Mouse (Mus musculus) embryonic facial prominence, embryonic 14.5 days (tissue): ENCODE data around the gene Lrrc49. TPM values are rescaled to one million over a fixed set of nuclear protein-coding genes. Genes with fewer than 3 reads are reported as not detected.

Source experiments
- ATAC-seq: fragments of 200-750 bp; cut with Nextera tagmentation; 2 replicates; pipeline ENCODE4 v1.8.0; 2017; ENCODE audit warnings: low read depth, moderate number of reproducible peaks, moderate TSS enrichment
- DNase-seq: peaks from one replicate; pipeline ENCODE4 v3.0.0-alpha.2; 2015; ENCODE audit warnings: low spot score
- H3K27ac ChIP-seq: fragments of 300-500 bp; sonication (generic); replicated peaks from 2 replicates; pipeline ENCODE4 v1.5.1; 2014; ENCODE audit warnings: low read depth, mild to moderate bottlenecking, low read length, moderate library complexity
- H3K27me3 ChIP-seq: fragments of 300-500 bp; sonication (generic); replicated peaks from 2 replicates; pipeline ENCODE4 v1.6.1; 2014; ENCODE audit warnings: low read length; ENCODE audit not compliant: control insufficient read depth, insufficient read depth
- H3K36me3 ChIP-seq: fragments of 300-500 bp; sonication (generic); 2 replicates; pipeline ENCODE4 v1.6.1; 2014; ENCODE audit warnings: low read length, mixed read lengths; ENCODE audit not compliant: control insufficient read depth, insufficient read depth
- H3K4me1 ChIP-seq: fragments of 300-500 bp; sonication (generic); 2 replicates; pipeline ENCODE4 v1.6.1; 2014; ENCODE audit warnings: antibody characterized with exemption, low read length; ENCODE audit not compliant: control insufficient read depth, insufficient read depth
- H3K4me2 ChIP-seq: fragments of 300-500 bp; sonication (generic); 2 replicates; pipeline ENCODE4 v1.6.1; 2014; ENCODE audit warnings: low read depth, mild to moderate bottlenecking, low read length, moderate library complexity, mixed read lengths
- H3K4me3 ChIP-seq: fragments of 300-500 bp; sonication (generic); 2 replicates; pipeline ENCODE4 v1.5.1; 2014; ENCODE audit warnings: low read depth, mild to moderate bottlenecking, low read length
- H3K9ac ChIP-seq: fragments of 300-500 bp; sonication (generic); 2 replicates; pipeline ENCODE4 v1.6.1; 2014; ENCODE audit warnings: low read depth, mild to moderate bottlenecking, low read length, moderate library complexity, mixed read lengths
- H3K9me3 ChIP-seq: fragments of 300-500 bp; sonication (generic); 2 replicates; pipeline ENCODE4 v1.6.1; 2016; ENCODE audit warnings: low read length; ENCODE audit not compliant: control insufficient read depth
- WGBS: fragments of 180-500 bp; shearing (Covaris S2); extraction: QIAGEN DNeasy Blood & Tissue Kit; methylation state at CpG from one replicate; pipeline ENCODE4 v1.1.7; 2014; 5-methylcytosine and 5-hydroxymethylcytosine counted together
- polyA plus RNA-seq: library from polyadenylated mRNA; unstranded; fragments of >200 nt; fragmentation: Nextera tagmentation; extraction: Ambion mirVana; gene quantifications from 2 replicates; pipeline ENCODE4 v1.2.1, GENCODE M21; 2014

Gene Lrrc49
- 20.4 and 22.9 TPM in 2 replicates for polyA plus RNA-seq

- under 1% methylated on average over 21 of the region's 21 CpGs for WGBS
- H3K4me3 ChIP-seq: peak within 1 kb of the TSS; percentile 54
- H3K9ac ChIP-seq: peak within 1 kb of the TSS; percentile 64
- ATAC-seq: peak; percentile 96
- DNase-seq: peak; percentile 97
- no peaks in the 10 kb centered on the region for H3K9me3 ChIP-seq
- peaks cover 9% of the 10 kb centered on the region; the same call in 1 of the 2 replicates for H3K36me3 ChIP-seq
- peak within 1 kb of the TSS; percentile 58 for H3K4me2 ChIP-seq
- 0 out of 2 replicates have a peak, but pooled peaks cover 5% of the 10 kb centered on the region for H3K4me1 ChIP-seq
- H3K27ac ChIP-seq: peak within 1 kb of the TSS; percentile 77
- no peaks in the 10 kb centered on the region for H3K27me3 ChIP-seq
These were observed at the start of gene Lrrc49 for GRCm38 (mm10) chr9:60687891-60688324. Gene Lrrc49, minus strand, starts transcription at chr9:60688158.

GRCm38 (mm10) chr9:60734321-60734720 lies 46.4 kb upstream of the Lrrc49 start:
- Histone ChIP-seq H3K27ac (no peak overlapping the region), H3K4me1 (no peaks in the 10 kb centered on the region), H3K9me3 (peaks cover 11% of the 10 kb centered on the region), H3K36me3 (peaks cover 14% of the 10 kb centered on the region), H3K4me3 (no peak overlapping the region), H3K4me2 (no peak overlapping the region), H3K27me3 (no peaks in the 10 kb centered on the region), H3K9ac (no peak overlapping the region)
- WGBS: 78% methylated on average over 2 of the region's 2 CpGs
- no peak for DNase-seq
- no peak for ATAC-seq

- DNase-seq: no peak
- no peak overlapping the region for H3K4me3 ChIP-seq
- ATAC-seq: no peak
- no peaks in the 10 kb centered on the region for H3K4me1 ChIP-seq
- WGBS: 90% methylated on average over 7 of the region's 7 CpGs
- H3K9ac ChIP-seq: no peak overlapping the region
- H3K27me3 ChIP-seq: no peaks in the 10 kb centered on the region
- no peak overlapping the region for H3K27ac ChIP-seq
- no peak overlapping the region for H3K4me2 ChIP-seq
- peaks cover 5% of the 10 kb centered on the region; the same call in 1 of the 2 replicates for H3K9me3 ChIP-seq
- H3K36me3 ChIP-seq: 0 out of 2 replicates have a peak, but pooled peaks cover 4% of the 10 kb centered on the region
These were observed 37.0 kb upstream of the Lrrc49 start for GRCm38 (mm10) chr9:60724968-60725367.

GRCm38 (mm10) chr9:60719687-60720086 lies 31.7 kb upstream of the Lrrc49 start:
- H3K27ac ChIP-seq: no peak overlapping the region
- H3K9me3 ChIP-seq: no peaks in the 10 kb centered on the region
- no peak for ATAC-seq
- no peaks in the 10 kb centered on the region for H3K4me1 ChIP-seq
- H3K4me3 ChIP-seq: no peak overlapping the region
- no peaks in the 10 kb centered on the region for H3K27me3 ChIP-seq
- no peak overlapping the region for H3K4me2 ChIP-seq
- WGBS: 76% methylated on average over 3 of the region's 3 CpGs
- H3K9ac ChIP-seq: no peak overlapping the region
- H3K36me3 ChIP-seq: no peaks in the 10 kb centered on the region
- no peak for DNase-seq

- DNase-seq: peak; percentile 29
These were observed 30.3 kb upstream of the Lrrc49 start for GRCm38 (mm10) chr9:60718284-60718683.

GRCm38 (mm10) chr9:60715828-60716227 lies 27.9 kb upstream of the Lrrc49 start:
- H3K27me3 ChIP-seq: no peaks in the 10 kb centered on the region
- 62% methylated on average over 5 of the region's 5 CpGs for WGBS
- no peak for ATAC-seq

More at GRCm38 (mm10) chr9:60718284-60718683, 30.3 kb upstream of the Lrrc49 start:
- Histone ChIP-seq H3K4me2 (no peak overlapping the region), H3K27ac (no peak overlapping the region), H3K4me3 (no peak overlapping the region), H3K9me3 (no peaks in the 10 kb centered on the region), H3K9ac (no peak overlapping the region), H3K27me3 (no peaks in the 10 kb centered on the region), H3K4me1 (no peaks in the 10 kb centered on the region; the same call in 1 of the 2 replicates), H3K36me3 (no peaks in the 10 kb centered on the region)
- 62% methylated on average over 3 of the region's 3 CpGs for WGBS
- ATAC-seq: no peak

GRCm38 (mm10) chr9:60715271-60715670 lies 27.3 kb upstream of the Lrrc49 start:
- Histone ChIP-seq H3K27me3 (no peaks in the 10 kb centered on the region), H3K9ac (no peak overlapping the region), H3K36me3 (no peaks in the 10 kb centered on the region), H3K4me3 (no peak overlapping the region), H3K27ac (no peak overlapping the region), H3K4me2 (no peak overlapping the region), H3K9me3 (no peaks in the 10 kb centered on the region), H3K4me1 (no peaks in the 10 kb centered on the region; the same call in 1 of the 2 replicates)
- DNase-seq: no peak
- no peak for ATAC-seq
- 88% methylated on average over 4 of the region's 4 CpGs for WGBS

More at GRCm38 (mm10) chr9:60715828-60716227, 27.9 kb upstream of the Lrrc49 start:
- no peak for DNase-seq
- Histone ChIP-seq H3K27ac (no peak overlapping the region), H3K9ac (no peak overlapping the region), H3K4me2 (no peak overlapping the region), H3K4me1 (no peaks in the 10 kb centered on the region; the same call in 1 of the 2 replicates), H3K4me3 (no peak overlapping the region), H3K36me3 (no peaks in the 10 kb centered on the region), H3K9me3 (no peaks in the 10 kb centered on the region)

GRCm38 (mm10) chr9:60714191-60714590 lies 26.2 kb upstream of the Lrrc49 start:
- no peak for DNase-seq
- no peaks in the 10 kb centered on the region; the same call in 1 of the 2 replicates for H3K4me1 ChIP-seq
- no peak for ATAC-seq
- no peaks in the 10 kb centered on the region for H3K27me3 ChIP-seq
- no peaks in the 10 kb centered on the region for H3K9me3 ChIP-seq
- peak overlapping the region; percentile 82; the same call in 1 of the 2 replicates for H3K4me2 ChIP-seq
- H3K4me3 ChIP-seq: no peak overlapping the region
- H3K9ac ChIP-seq: no peak overlapping the region
- 72% methylated on average over 6 of the region's 6 CpGs for WGBS
- H3K36me3 ChIP-seq: no peaks in the 10 kb centered on the region
- no peak overlapping the region for H3K27ac ChIP-seq

GRCm38 (mm10) chr9:60713616-60714015 lies 25.7 kb upstream of the Lrrc49 start:
- 22% methylated on average over 4 of the region's 4 CpGs for WGBS
- H3K27me3 ChIP-seq: no peaks in the 10 kb centered on the region
- H3K4me2 ChIP-seq: peak overlapping the region; percentile 82
- H3K9ac ChIP-seq: peak overlapping the region; percentile 73
- ATAC-seq (no peak), DNase-seq (no peak)
- H3K9me3 ChIP-seq: no peaks in the 10 kb centered on the region
- H3K4me1 ChIP-seq: no peaks in the 10 kb centered on the region; the same call in 1 of the 2 replicates
- H3K27ac ChIP-seq: no peak overlapping the region
- H3K4me3 ChIP-seq: peak overlapping the region; percentile 73
- no peaks in the 10 kb centered on the region for H3K36me3 ChIP-seq
